In the genomic region with DNA sequence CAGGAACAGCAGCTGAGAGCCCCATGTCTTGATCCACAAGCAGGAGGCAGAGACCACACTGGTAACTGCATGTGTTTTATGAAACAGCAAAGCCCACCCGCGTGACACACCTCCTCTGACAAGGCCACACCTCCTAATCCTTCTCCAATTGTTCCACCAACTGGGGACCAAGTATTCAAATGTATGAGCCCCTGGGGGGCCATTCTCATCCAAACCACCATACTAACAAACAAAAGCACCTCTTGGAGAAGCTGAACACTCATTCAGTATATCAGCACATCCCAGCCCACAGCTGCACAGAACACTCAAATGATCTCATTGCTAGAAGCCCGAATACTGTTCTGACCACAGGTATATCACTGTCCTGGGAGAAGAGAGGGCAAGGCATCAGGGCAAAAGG, we compare ENCODE assay signal across 24 mouse cellular contexts.
"Had no signal": no experiment of that assay in that cellular context is flagged by ENCODE, and none has a peak within 500 bp of the region (broad histone marks: within the 10 kb centered on the region; RNA-seq: fewer than 3 reads in every experiment).

No protein-coding gene starts in this region.

- H3K4me1 ChIP-seq: limb, embryonic 12.5 days; liver, embryonic 15.5 days; lung, embryonic 15.5 days; midbrain, embryonic 12.5 days; midbrain, embryonic 13.5 days; midbrain, embryonic 15.5 days had no signal

- H3K36me3 ChIP-seq: limb, embryonic 10.5 days; limb, embryonic 12.5 days; limb, embryonic 13.5 days; limb, embryonic 15.5 days; liver, embryonic 12.5 days; liver, embryonic 13.5 days; liver, embryonic 15.5 days; lung, embryonic 15.5 days; midbrain, embryonic 10.5 days; midbrain, embryonic 12.5 days; midbrain, embryonic 13.5 days; midbrain, embryonic 15.5 days had no signal

- DNase-seq: left cerebral cortex, postnatal 4 days; liver; liver, embryonic 13.5 days; lung, adult 18-20 months; lung, adult 2 months; lung, embryonic 14.5 days; lung, postnatal 10 days; lung, postnatal 14 days; lung, postnatal 36 days; lung, postnatal 4 days; midbrain, embryonic 14.5 days had no signal

- H3K27me3 ChIP-seq: limb, embryonic 15.5 days; lung, embryonic 15.5 days; midbrain, embryonic 15.5 days had no signal

- H3K9me3 ChIP-seq: limb, embryonic 10.5 days; limb, embryonic 12.5 days; limb, embryonic 13.5 days; limb, embryonic 15.5 days; liver, embryonic 12.5 days; liver, embryonic 13.5 days; liver, embryonic 15.5 days; lung, embryonic 15.5 days; midbrain, embryonic 10.5 days; midbrain, embryonic 12.5 days; midbrain, embryonic 13.5 days; midbrain, embryonic 15.5 days had no signal

- H3K4me3 ChIP-seq: limb, embryonic 10.5 days; limb, embryonic 12.5 days; limb, embryonic 13.5 days; limb, embryonic 15.5 days; liver, embryonic 12.5 days; liver, embryonic 13.5 days; liver, embryonic 15.5 days; lung, embryonic 15.5 days; megakaryocyte, embryonic 14.5 days; midbrain, embryonic 10.5 days; midbrain, embryonic 12.5 days; midbrain, embryonic 13.5 days; midbrain, embryonic 15.5 days; myocyte had no signal
